Mouse (Mus musculus) ES-CJ7 (cell line): ENCODE measurements at regions not wholly inside any gene's neighbourhood (a gene's known extent, or its start where the extent isn't known, plus 50 kb on each side); places are given as distances from the start of the nearest gene placed in this dataset.
"Not testable (repeated sequence)": the region's sequence is repeated elsewhere in the genome, so short reads cannot be mapped to it uniquely, and the experiment has no call there.

Experiments
- DNase-seq: peaks from one replicate; pipeline ENCODE4 v3.0.0; 2011; ENCODE audit warnings: low read depth, low spot score

- DNase-seq, result no peak
Observed at GRCm38 (mm10) chr7:64101679-64102078, 52.0 kb upstream of the Trpm1 start.

DNA sequence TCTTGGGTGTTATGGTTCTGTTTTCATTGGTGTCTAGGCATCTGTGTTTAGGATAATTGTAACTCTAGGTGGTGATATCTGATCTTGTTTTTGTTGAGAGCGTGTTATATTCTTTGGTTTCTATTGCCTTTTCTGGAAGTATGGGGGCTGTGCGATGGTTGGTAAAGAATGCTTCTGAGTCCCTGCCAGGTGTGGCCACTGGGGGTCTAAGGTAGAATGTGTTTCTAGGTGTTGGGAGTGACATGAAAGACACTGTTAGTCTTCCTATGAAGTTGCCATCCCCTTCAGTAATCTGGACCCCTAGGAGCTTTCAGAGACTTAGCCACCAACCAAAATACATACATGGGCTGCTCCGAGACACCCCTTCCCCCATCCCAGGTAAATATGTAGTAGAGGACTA lies 54.0 kb upstream of the Trpm1 start:
- DNase-seq, result no peak

DNA sequence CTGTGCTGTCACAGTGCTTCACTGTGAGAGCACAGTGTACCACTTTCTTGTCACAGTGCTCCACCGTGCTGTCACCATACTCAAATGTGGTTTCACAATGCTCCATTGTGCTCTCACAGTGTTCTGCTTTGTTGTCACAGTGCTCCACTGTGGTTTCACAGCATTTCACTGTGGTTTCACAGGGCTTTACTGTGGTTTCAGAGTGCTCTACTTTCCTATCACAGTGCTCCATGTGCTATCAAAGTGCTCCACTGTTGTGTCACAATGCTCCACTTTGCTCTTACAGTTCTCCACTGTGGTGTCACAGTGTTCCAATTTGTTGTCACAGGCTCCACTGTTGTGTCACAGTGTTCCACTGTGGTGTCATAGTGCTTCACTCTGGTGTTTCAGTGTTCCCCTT lies 63.6 kb upstream of the Trpm1 start:
- no peak for DNase-seq

DNA sequence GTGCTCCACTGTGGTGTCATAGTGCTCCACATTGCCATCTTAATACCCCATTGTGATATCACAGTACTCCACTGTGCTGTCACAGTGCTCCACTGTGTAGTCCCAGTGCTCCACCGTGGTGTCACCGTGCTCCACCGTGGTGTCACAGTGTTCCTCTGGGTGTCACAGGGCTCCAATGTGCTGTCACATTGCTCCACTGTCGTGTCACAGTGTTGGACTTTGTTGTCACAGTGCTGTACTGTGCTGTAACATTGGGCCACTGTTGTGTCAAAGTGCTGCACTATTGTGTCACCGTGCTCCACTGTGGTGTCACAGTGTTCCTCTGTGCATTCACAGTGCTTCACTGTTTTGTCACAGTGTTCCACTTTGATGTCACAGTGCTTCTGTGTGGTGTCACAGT lies 64.6 kb upstream of the Trpm1 start:
- DNase-seq, result no peak

DNA sequence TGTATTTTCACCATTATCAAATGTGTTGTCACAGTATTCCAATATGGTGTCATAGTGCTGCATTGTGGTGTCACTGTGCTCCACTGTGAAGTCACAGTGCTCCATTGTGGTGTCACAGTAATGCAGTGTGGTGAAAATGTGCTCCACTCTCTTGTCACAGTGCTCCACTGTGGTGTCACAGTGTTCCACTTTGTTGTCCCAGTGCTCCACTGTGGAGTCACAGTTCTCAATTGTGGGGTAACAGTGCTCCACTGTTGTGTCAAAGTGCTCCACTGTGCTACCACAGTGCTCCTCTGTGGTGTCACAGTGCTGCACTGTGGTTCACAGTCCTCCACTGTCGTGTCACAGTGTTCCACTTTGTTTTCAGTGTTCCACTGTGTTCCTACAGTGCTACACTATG lies 69.7 kb upstream of the Trpm1 start:
- DNase-seq, result not testable (repeated sequence)

- DNase-seq, result no peak
Observed at GRCm38 (mm10) chr7:64082651-64083050, 71.0 kb upstream of the Trpm1 start.

GRCm38 (mm10) chr7:64082201-64082600 lies 71.4 kb upstream of the Trpm1 start:
- no peak for DNase-seq

DNA sequence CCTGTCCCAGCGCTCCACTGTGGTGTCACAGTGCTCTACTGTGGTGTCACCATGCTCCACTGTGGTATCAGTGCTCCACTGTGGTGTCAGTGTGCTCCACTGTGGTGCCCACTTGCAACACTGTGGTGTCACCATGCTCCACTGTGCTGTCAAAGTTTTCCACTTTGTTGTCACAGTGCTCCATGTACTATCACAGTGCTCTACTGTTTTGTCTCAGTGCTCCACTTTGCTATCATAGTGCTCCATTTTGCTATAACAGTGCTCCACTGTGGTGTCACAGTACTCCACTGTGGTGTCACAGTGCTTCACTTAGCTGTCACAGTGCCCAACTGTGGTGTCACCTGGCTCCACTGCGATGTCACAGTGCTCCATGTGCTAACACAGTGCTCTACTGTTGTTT lies 72.0 kb upstream of the Trpm1 start:
- no peak for DNase-seq

- DNase-seq, result no peak
Observed at GRCm38 (mm10) chr7:64081019-64081418, 72.6 kb upstream of the Trpm1 start.

- no peak for DNase-seq
Observed at GRCm38 (mm10) chr7:64079301-64079700, 74.3 kb upstream of the Trpm1 start.

DNA sequence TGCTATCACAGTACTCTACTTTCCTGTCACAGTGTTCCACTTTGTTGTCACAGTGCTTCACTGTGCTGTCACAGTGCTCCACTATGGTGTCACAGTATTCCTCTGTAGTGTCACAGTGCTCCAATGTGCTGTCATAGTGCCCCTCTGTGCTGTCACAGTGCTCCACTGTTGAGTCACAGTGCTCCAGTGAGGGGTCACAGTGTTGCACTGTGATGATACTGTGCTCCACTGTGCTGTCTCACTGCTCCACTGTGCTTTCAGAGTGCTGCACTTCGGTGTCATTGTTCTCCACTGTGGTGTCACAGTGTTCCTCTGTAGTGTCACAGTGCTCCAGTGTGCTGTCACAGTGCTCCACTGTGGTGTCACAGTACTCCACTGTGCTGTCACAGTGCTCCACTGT lies 75.0 kb upstream of the Trpm1 start:
- peak; percentile 0 for DNase-seq

DNA sequence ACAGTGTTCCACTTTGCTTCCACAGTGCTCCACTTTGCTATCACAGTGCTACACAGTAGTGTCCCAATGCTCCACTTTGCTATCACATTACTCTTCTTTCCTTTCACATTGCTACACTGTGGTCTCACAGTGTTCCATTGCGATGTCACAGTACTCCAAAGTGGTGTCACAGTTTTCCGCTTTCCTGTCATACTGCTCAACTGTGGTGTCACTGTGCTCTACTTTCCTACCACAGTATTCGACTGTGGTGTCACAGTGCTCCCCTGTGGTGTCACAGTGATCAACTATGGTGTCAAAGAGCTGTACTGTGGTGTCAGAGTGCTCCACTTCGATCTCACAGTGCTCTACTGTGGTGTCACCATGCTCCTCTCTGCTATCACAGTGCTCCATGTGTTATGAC lies 76.1 kb upstream of the Trpm1 start:
- DNase-seq, result no peak

- DNase-seq, result no peak
Observed at GRCm38 (mm10) chr7:64076764-64077360, 76.8 kb upstream of the Trpm1 start.

- no peak for DNase-seq
Observed at GRCm38 (mm10) chr7:64075696-64076313, 77.8 kb upstream of the Trpm1 start.

DNA sequence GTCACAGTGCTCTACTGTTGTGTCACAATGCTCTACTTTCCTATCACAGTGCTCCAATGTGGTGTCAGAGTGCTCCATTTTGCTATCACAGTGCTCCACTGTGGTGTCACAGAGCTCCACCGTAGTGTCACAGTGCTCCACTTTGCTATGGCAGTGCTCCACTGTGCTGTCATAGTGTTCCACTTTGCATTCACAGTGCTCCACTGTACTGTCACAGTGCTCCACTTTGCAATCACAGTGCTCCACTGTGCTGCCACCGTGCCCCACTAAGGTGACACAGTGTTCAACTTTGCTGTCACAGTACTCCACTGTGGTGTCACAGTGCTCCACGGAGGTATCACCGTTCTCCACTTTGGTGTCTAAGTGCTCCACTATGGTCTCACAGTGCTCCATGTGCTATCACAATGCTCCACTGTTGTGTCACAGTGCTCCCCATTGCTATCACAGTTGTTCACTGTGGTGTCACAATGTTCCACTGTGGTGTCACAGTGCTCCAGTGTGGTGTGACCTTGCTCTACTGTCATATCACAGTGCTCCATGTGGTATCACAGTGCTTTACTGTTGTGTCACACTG lies 78.9 kb upstream of the Trpm1 start:
- no peak for DNase-seq

DNA sequence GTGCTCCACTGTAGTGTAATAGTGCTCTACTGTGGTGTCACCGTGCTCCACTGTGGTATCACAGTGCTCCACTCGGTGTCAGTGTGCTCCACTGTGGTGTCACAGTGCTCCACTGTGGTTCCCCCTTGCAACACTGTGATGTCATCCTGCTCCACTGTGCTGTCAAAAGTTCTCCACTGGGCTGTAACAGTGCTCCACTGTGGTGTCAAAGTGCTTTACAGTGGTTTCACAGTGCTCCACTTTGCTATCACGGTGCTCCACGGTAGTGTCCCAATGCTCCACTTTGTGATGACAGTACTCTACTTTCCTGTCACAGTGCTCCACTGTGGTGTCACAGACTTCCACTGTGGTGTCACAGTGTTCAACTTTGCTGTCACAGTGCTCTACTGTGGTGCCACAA lies 79.4 kb upstream of the Trpm1 start:
- no peak for DNase-seq

DNA sequence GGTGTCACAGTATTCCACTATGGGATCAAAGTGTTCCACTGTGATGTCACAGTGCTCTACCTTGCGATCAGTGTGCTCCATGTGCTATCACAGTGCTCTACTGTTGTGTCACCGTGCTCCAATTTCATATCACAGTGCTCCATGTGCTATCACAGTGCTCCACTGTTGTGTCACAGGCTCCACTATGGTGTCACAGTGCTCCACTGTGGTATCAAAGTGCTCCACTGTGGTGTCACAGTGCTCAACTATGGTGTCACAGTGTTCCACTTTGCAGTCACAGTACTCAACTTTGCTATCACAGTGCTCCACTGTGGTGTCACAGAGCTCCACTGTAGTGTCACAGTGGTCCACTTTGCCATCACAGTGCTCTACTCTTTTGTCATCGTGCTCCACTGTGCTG lies 79.9 kb upstream of the Trpm1 start:
- no peak for DNase-seq

DNA sequence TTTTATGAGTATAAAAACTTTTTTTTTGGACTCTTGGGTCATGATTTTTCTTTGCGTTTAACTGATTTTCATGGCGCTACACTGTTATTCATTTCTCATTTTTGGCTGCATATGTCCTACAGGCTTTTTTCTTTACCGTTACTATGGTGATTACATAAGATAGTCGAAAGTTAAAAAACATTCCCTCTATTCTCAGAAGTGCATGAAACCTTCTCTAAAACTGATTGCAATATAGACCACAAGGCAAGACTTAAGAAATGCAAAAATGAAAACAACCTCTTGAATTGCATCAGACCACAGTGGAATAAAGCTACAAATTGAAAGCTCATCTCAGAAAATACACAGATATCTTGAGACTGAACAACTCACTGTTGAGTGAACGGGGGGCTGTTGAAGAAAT lies 82.7 kb upstream of the Trpm1 start:
- no peak for DNase-seq

GRCm38 (mm10) chr7:64065529-64066247 lies 87.9 kb upstream of the Trpm1 start:
- no peak for DNase-seq

DNA sequence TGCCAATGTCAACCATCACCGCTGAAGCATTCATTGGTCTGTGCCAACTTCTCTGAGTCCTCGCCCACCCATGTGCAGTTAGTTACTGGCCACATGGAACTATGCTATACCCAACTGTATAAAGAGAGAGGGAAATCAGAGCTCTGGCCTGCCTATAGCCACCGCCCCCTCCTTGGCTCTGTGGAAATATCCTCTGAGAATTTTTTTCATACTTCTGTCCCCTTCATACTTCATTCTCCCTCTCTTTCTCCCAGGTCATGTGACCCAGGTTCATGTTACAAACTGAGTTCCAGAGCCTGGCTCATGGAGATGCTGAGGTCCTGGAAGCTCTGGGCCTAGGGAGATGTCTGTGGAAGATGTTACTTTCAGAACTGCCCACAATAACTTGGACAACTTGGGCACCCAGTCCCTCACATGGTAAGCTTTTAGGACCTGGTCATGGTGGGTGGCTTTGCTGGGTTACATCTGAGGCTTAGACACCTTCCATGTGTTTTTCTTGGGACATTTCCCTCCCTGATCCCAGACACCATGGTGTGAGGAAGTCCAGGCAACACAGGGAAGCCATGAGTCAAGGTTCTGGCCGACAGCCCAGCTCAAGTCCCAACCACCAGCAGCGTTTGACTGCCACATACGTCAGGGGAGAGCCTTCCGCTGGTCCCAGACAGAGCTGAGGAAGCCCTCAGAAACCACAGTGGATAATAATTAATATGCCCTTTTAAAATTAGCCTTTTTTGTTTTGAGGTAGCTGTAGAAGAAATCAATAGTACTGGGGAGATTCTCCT lies 89.0 kb upstream of the Trpm1 start:
- DNase-seq, result no peak

DNA sequence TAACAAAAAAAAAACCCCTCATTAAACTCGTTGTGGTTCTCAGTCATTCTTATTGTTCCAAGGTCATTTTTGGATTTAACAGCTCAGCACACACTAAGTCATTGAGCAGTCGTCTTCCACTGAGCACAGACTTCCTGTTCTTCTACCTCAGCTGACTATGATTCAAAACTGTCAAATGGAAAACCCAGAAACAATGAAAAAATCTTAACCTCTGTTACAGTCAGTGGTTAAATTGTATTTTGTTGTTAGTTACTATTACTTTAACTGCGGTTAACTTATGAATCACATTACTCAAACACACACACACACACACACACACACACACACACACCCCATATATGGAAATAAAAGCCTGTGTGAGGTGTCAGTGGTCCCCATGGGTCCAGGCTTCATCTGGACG lies 92.5 kb upstream of the Trpm1 start:
- DNase-seq, result no peak

- DNase-seq, result no peak
Observed at GRCm38 (mm10) chr7:64060582-64060981, 93.1 kb upstream of the Trpm1 start.
